Mouse (Mus musculus) adrenal gland, adult 8-10 months (tissue): ENCODE data around the gene Eef1g. TPM values are rescaled to one million over a fixed set of nuclear protein-coding genes. Genes with fewer than 3 reads are reported as not detected.
A peak's percentile ranks its signal among the peaks of the same experiment; 100 is the strongest.

ENCODE experiments used
- DNase-seq: peaks from one replicate; pipeline ENCODE4 v3.0.0; 2022
- total RNA-seq, 4 experiments: library from RNA; stranded (reverse); gene quantifications; 2 replicates each; pipeline ENCODE4 v1.2.4; 2022

Eef1g gene
- 100 to 1,000 TPM; 306 to 355 (median 328) TPM for total RNA-seq

DNA sequence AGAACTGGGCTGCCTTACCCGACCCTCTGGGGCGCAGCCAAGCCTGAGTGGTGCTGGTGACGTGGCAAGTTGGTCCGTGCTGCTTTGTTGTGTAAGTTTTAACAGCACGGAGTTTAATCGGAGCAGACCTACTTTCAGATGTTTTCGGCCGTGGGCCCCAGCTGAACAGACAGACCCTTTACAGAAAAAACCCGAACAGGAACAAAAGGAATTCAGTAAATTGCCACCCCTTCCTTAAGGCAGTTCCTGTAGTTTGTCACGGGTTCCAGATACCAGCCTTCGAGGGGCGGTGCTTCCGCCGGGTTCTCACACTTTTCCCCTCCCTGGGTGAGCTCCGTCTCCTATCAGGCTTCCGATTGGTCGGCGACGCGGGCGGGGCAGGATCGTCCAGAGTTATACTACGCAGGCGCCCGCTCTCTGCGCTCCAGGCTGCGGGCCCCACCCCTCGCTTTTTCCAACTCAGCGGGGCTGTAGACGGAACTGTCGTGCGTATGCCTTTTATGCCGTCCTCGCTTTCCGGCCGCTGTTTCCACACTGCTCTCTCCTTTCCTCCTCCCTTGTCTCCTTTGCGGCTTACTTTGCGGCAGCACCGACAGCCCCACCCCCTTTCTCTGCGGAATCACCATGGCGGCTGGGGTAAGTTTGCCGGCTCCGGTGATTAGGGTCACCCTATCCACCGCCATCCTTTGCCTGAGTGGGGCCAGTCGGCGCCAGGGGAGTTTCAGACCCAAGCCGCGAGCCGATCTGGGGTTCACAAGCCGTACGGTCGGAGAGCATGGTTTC, at the start of gene Eef1g:
Eef1g (plus strand) TSS at position 452 of the 783 bp plus-strand sequence.
- peak; percentile 100 for DNase-seq

DNA sequence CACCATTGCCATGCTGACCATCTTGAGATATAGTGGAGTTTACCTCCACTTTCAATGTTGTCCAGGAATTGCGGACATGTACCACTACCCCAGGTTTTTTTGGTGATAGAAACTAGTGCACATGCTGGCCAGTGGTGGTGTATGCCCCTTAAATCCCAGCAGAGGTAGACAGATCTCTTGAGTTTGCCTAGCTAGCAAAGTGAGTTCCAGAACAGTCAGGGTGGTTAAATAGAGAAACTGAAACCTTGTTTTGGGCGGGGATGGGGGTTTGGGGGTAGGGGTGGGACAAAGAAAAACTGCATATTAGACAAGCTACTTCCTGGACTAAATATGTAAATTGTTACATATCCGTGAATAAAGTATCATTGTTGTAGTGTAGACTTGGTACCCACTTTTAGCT, 47.8 kb upstream of the Eef1g start:
- no peak for DNase-seq

DNA sequence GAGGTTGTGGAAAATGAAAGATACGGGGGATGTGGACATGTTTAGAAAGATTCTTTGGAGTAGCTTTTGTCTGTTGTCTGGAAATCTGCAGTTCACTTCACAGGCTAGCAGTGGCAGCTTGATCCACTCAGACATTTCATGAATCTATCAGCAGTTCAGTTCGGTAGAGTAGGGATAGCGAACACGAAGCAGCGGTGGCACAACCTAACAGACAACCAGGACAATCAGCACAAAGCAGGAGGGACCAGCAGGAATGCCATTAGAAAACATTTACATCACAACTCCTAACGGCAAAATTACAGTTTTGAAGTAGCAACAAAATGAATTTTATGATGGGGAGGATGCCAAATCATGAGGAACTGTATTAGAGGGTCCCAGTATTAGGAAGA, 47.2 kb upstream of the Eef1g start:
- no peak for DNase-seq

DNA sequence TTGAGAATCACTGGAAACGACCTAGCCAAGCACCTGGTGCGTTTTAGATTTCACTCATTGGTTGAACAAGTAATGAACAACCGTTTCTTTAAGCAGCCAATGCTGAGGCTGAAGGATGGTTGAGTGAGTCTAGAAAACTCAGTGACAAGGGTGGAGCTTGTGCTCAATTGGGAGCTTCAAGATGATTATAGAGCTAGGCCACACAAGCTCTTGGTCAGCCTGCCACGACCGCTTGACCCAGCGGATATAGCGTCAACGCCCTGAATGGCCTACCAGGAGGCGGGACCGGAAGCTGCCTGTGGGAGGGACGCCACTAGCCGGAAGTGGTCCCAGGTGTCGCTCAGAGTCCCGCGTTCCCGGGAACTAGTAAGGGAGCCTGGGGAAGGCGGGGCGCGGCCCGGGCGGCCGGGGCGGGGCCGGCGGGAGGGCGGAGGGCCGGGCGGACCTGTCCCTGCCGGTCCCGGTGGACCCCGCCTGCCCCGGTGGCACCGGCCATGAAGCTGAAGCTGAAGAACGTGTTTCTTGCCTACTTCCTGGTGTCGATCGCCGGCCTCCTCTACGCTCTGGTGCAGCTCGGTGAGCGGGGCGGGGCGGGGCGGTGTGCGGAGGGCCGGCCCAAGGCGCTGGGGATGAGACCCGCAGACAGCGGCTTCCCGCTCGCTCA, 46.6 kb upstream of the Eef1g start, which contains the start of gene B3gat3:
B3gat3 (plus strand) TSS at position 302 of the 664 bp plus-strand sequence.
- peak; percentile 95 for DNase-seq

DNA sequence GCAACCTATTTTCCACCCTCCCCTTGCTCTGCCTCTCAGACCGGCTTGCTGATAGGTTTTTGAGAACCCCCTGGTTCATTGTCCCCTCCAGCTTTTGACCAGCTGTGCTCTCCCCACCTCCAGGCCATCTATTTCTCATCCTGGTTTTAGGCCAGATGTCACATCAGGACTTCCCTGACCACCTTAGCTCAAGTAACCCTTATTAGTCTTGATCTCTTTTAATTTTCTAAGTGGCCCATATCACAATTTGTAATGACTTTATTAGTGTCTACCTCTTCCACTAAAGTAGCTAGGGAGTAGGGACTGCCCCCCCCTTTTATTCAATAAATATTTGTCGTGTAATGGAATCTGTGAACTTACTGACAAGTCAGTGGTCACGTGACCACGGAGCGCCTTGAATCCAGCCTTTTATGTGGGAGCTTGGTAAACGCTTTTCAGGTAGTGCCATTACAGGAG, 46.0 kb upstream of the Eef1g start:
- DNase-seq = no peak

DNA sequence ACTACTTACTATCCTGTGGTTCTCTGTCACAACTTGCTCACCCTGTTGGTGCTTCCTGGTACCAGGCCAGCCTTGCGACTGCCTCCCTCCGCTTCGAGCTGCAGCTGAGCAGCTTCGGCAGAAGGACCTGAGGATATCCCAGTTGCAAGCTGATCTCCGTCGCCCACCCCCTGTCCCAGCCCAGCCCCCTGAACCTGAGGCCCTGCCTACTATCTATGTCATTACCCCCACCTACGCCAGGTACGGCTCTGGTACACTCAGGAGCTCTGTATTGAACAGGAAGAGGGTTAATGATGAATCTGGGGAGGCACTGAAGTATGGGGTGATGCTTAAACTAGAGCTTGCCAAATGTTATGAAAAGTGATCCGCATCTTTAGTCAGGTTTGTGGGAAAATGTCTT, 45.1 kb upstream of the Eef1g start:
- no peak for DNase-seq

DNA sequence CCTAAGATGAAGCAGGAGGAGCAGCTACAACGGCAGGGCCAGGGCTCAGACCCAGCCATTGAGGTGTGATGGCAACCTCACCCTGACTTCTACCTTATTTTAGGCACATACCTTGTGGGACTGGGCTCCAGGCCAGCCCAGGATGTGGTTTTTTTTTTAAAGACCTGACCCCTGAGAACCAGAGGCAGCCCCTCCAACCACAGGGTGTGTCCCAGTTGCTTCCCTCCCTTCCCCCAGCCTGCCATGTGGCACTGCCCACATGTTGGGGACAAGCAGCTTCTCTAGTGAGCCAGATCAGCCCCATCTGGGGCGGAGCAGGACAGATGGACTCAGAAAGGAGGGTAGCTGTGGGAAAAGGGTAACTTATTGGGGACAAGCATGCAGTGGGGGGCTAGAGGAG, 40.1 kb upstream of the Eef1g start:
- no peak for DNase-seq

DNA sequence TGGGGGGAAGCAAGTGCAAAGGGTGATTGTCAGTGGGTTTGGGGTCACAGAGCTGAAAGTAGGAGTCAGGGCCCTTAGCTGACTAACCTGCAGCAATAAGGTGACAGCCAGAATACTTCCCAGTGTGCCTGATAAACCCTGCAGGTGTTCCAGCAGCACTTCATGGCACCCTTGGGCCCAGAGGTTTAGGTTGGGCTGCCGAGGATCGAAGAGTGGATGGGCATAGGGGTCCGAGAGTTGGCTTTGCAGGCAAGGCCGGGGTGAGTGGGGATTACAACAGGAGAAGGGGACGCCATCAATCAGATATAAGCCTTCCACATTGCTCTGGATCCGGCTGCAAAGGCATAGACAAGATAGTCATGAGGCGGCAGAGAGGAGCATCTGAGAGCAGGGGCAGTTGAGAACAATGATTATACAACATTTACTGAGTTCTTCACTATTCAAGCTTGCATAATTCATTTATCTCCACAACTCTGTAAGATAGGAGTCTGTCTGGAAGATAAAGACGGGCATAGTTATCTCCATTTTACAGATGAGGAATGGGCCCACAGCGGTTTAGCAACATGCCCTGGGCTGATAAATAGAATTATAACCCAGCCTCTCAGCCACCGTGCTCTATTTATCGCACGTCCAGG, 38.8 kb upstream of the Eef1g start:
- no peak for DNase-seq

DNA sequence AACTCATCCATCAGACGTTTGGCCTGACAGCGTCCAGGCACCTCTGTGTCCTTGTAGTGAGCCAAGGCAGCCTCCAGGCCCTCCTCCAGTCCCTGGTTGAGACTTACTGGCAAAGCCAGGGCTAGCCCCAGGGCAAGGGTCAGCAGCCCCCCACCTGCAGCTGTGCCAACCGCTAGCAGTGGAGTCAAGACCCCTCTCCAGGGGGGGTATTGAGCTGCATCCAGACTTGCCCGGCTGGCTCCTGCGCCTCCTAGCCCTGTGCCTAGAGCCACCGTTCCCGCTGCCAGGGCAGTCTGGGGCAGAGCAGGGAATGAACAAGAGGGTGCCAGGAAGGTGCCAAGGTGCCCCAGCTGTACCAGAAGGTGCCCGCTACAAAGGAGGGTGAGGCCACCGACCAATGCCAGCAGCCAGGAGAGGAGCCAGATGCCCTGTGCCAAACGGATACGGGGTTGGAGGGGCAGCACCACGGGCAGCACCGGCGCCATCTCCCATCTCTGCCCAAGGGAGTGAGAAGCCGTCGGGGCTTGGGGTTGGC, 38.1 kb upstream of the Eef1g start:
- DNase-seq = peak; percentile 53

DNA sequence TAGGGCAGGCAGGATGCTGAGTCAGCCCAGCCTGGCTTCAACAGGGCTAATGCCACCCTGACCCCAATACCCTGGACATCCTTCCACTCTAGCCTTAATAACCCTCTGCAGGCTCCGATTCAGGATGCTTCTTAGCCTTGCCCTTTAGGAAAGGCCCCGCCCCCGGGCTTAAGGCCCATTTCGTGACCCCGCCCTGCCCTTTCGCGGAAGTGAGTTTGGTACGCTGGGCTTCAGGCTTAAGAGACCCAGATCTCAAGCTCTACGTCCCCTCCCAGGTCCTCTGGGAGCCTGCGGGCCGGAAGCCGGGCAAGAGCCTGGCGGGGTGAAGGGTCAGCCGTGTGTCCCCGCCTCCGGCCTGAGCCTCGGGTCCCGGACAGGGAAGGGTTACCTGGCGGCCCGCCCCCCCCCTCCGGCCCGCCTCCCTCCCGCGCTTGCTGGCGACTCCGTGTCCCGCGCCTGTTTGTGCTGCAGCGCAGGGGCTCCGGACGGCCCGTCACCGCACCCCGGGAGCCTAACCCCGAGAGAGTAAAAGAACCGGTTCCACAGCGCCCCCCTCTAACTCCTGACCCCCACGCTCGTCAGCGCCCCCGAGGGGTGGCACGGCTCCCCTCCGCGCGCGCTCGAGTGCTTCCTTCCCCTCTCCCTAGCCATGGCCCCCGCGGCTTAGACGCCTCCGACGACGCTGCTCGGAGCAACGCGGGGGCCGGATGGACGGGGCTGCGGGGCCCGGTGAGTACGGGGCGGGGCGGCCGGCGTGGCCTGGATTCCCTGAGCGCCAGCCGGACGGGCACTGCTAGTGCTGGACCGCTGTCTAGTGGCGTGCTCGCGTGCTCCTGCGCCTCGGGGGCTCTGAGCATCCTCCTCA, 37.4 kb upstream of the Eef1g start, which contains the start of the genes Rom1 and Eml3:
Rom1 (minus strand) TSS at position 133 of the 865 bp plus-strand sequence.
Eml3 (plus strand) TSS at position 329 of the 865 bp plus-strand sequence.
- DNase-seq = peak; percentile 94

DNA sequence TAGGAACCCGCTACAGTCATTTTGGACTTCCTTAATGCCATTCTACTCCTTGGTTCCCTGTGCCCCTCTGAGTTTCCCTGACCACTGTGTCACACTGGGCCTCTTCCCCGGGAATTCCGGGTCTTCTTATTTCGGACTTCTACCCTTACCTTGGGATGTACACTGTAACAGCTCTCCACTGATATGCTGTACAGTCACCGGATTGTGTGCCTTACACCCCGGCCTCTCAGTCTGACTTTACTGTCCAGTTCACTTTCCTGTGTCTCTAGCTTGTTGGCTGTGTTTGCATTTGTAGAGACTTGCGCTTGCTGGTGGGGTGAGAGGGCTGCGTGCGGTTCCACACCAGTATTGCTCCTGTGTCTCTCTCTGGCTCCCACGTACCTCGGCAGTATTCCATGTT, 36.7 kb upstream of the Eef1g start:
- no peak for DNase-seq

DNA sequence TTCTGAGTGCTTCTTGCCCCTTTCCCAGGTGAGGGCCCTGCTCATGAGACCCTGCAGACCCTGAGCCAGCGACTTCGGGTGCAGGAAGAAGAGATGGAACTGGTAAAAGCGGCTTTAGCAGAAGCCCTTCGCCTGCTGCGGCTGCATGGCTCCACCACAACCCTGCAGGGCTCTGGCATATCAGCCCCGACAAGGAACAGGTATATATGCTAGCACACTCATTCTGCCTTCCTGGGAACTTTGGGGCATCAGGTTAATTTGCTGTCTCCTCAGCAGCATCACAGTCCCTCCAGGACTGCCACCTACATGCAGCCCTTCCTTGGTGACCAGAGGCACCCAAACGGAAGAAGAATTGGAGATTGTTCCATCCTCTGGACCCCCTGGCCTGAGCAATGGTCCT, 36.1 kb upstream of the Eef1g start:
- DNase-seq = no peak

DNA sequence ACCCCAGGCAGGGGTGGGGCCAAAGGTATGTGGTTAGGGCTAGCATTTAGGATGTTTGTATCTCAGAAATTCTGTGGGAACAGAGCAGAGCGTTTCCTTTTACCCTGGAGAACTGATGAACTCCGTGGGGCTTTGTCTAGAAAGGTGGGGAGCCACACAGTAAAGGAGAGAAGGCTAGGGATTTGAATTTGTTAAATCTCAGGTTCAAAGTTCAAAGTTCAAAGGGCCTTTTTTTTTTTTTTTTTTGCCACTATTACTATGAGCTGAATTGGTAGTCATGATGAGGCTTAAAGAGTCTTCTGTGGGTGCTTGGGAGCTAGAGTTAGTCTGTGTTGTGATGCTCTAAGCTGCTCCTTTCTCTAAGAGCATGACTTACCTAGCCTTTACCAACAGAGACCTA, 30.1 kb upstream of the Eef1g start:
- no peak for DNase-seq

DNA sequence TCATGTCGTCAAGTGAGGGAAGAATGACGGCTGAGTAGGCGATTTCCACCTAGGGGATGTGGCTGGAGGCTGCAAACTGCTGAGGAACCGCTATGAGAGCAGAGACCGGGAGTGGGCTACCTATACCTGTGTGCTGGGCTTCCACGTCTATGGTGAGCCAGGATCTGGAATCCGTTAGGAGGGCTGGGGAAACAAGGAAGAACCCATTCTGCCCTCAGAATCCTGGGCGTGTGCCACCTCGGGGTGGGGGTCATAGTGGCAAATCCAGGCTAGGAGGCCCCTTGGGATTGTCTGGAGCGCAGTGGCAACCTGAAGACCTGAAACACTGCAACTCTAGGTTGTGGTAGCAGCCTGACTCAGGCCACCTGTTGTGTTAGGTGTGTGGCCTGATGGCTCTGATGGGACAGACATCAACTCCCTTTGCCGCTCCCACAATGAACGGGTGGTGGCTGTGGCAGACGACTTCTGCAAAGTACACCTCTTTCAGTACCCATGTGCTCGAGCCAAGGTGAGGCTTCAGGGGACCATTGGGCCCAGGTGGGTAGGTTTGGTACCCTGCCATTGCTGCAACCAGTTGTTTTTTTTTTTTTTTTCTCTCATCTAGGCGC, 26.2 kb upstream of the Eef1g start:
- no peak for DNase-seq

DNA sequence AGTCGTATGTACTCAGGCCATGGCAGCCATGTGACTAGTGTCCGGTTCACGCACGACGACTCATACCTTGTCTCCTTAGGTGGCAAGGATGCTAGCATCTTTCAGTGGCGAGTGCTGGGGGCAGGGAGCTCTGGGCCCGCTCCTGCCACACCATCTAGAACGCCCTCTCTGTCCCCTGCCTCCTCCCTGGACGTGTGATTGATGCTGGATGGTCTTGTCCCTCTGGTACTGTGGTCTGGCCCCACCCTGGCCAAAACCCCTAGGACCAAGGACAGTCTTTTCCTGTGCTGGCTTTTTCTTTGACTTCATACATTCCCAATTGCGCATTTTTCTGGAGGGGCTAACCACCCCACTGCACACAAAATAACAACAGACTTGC, 25.7 kb upstream of the Eef1g start:
- DNase-seq = no peak

DNA sequence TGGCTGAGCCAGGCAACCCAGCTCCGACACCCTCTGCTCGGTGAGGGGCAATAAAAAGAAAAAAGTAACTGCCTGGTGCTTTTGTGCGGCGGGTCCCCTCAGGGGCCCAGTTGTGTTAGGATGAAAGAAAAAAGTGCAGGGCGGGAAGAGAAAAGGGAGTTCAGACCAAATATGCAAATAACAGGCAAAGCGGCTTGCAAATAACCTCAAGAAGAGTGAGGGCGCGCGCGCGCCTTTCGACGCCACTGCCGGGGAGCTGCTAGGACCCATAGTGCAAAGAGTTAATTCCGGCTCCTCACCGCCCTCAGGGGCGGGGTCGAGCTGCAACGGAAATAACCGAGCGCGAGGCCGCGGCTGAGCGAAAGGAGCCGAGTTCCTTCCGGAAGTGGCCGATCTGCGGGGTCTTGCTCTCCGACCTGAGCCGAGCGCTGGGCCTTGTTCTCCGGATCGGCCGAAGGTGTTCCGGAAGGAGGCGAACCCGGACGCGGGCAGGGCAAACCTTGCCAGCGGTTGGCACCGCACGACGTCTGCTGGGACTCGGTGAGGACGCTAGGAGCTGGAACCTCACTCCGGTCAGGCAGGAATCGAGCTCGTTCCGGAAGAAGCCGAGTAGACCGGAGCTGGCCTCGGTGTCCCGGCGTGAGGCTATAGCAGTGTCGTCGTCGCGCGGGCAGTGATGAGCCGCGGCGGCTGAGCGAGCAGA, 25.2 kb upstream of the Eef1g start, which contains the start of gene Mta2:
Mta2 (plus strand) TSS at position 361 of the 703 bp plus-strand sequence.
- peak; percentile 93 for DNase-seq

DNA sequence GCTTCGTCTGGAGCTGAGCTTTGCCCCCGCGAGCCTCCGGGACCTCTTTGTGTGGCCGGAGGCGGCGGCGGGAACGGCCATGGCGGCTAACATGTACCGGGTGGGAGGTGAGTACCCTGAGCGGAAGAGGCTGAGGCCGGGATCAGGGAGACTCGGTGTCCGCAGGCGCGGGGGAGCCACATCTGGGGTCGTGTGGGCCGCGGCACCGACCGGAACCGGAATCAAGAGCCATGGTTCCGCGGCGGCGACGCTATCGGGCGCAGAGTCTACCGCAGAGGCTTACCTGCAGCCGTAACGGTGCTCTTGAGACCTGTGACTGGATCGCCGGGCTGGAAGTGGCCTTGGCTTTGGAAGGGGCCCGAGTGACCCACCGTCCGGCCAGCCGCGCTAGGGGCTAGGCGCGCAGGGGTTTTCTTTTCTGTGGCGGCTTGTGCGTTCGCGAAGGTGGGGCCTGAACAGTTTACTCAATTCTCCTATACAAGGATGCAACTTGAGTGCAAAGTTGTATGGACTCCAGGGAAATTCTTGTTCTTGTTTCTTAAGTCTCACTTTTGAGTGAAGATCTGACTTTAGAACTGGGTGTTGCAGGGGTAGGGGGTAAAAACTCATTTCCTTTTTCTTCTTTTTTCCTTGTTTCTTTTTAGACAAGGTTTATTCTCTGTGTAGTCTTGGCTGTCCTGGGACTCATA, 24.4 kb upstream of the Eef1g start:
- no peak for DNase-seq

DNA sequence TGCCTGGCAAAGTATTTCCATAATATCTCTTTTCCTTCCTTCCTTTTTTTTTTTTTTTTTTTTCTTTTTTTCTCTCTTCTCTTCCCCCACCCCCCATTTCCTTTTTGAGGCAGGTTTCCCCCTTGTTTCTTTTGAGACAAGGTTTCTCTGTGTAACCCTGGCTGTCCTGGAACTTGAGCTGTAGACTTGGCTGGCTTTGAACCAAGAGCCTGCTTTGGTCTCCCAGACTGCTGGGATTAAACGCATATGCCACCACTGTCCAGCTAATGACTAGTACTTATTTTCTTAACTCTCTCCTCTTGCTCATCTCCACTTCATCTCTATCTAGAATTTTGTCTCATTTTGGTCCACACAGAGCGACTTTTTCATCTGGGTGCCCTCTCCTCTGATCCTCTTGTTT, 23.8 kb upstream of the Eef1g start:
- no peak for DNase-seq

DNA sequence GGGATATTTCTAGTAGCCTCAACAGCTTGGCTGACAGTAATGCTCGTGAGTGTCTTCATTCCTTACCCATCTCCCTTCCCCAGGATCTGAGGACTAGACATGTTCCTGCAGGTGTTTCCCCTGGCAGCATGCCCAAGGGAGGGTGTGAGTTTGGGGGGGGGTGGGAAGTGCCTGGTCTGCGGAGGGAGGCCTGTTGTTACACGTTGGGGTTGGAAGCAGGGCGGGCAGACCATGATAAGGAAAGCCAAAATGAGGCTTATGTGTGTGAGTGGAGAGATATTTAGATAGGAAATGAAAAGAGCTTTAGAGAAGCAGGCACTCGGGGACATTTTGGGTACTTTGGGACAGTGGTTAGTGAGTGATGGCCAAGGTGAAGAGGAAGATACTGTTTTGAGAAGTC, 22.8 kb upstream of the Eef1g start:
- no peak for DNase-seq

DNA sequence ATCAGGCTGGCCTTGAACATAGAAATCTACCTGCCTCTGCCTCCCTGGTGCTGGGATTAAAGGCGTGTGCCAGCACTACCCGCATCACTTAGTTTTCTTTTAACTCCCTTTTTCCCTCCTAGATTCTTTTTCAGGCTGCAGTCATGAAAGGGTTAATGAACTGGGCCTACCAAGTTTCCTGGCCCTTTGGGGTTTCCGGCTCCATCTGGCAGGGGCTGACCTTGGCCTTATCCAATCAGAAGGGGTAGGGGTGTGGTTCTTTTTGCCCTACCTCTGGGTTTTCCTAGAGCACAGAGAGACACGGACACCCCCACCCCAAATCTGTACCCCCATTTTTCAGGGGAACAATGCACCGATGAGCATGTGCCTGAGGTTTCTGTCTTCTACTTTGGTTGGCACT, 22.1 kb upstream of the Eef1g start:
- DNase-seq = peak; percentile 70
